Mouse (Mus musculus) megakaryocyte, embryonic 14.5 days (primary cell): ENCODE measurements around the gene Ablim1.

Experiments
- FLI1 ChIP-seq: IDR thresholded peaks from 2 replicates; pipeline ENCODE4 v1.6.1; 2012; ENCODE audit warnings: low read length, inconsistent platforms, mixed read lengths
- GATA1 ChIP-seq: IDR thresholded peaks from 3 replicates; pipeline ENCODE4 v1.6.1; 2012; ENCODE audit warnings: mixed read lengths, low read length, inconsistent platforms, borderline replicate concordance

DNA sequence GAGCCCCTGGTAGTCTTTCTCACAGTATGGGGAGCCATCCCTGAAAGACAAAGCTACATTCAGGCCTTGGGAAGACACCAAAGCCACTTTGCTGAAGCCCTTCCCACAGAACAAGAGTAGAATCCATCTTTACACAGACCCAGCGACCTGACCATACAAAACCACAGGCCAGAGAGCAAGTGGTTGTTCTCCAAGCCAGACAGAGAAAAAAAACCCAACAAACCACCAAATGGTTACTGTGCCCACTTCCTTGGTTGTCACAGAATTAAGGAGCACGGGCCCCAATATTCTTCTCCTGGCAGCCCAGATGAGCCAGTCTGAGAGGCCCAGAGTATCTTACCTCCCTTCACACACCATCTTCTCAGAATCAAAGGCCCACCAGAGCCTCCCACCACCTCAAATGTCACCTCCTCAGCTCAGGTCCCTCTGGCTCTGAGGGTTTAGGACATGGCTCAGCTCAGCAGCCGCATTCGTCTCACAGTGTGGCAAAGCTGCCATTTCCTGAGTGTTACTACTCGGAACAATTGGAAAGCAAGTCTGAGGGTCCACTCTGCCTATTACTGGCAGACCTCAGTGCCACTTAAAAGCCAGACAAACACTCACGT is 181.7 kb downstream of the Ablim1 start:
- TF ChIP-seq GATA1 (no peak), FLI1 (no peak)
